Mouse (Mus musculus) kidney, postnatal 10 days (tissue): ENCODE results near the gene Afdn.
"Not testable (repeated sequence)": the region's sequence is repeated elsewhere in the genome, so short reads cannot be mapped to it uniquely, and the experiment has no call there.

ENCODE experiments used
- DNase-seq: peaks from one replicate; pipeline ENCODE4 v3.0.0; 2021; ENCODE audit warnings: mixed read lengths

The Afdn gene

GRCm38 (mm10) chr17:13883540-13883939 is 123.2 kb downstream of the Afdn start:
- DNase-seq, result no peak

- DNase-seq, result no peak
Observed at GRCm38 (mm10) chr17:13889818-13890434, 129.6 kb downstream of the Afdn start.

GRCm38 (mm10) chr17:13890932-13891331 is 130.6 kb downstream of the Afdn start:
- DNase-seq, result no peak

GRCm38 (mm10) chr17:13898838-13899237 is 138.5 kb downstream of the Afdn start:
- DNase-seq, result no peak

- no peak for DNase-seq
Observed at GRCm38 (mm10) chr17:13899241-13899640, 138.9 kb downstream of the Afdn start.

- no peak for DNase-seq
Observed at GRCm38 (mm10) chr17:13903793-13904192, 143.5 kb downstream of the Afdn start.

GRCm38 (mm10) chr17:13907082-13907481 is 146.7 kb downstream of the Afdn start:
- DNase-seq, result no peak

GRCm38 (mm10) chr17:13907681-13908080 is 147.3 kb downstream of the Afdn start:
- no peak for DNase-seq

- no peak for DNase-seq
Observed at GRCm38 (mm10) chr17:13913951-13914350, 153.6 kb downstream of the Afdn start.

- peak; percentile 72 for DNase-seq
Observed at GRCm38 (mm10) chr17:13914531-13914930, 154.2 kb downstream of the Afdn start.

- peak; percentile 31 for DNase-seq
Observed at GRCm38 (mm10) chr17:13920771-13921170, 160.4 kb downstream of the Afdn start.

- DNase-seq, result no peak
Observed at GRCm38 (mm10) chr17:13923418-13923817, 163.1 kb downstream of the Afdn start.

GRCm38 (mm10) chr17:13924588-13924987 is 164.2 kb downstream of the Afdn start:
- no peak for DNase-seq

- DNase-seq, result no peak
Observed at GRCm38 (mm10) chr17:13925931-13926330, 165.6 kb downstream of the Afdn start.

GRCm38 (mm10) chr17:13930421-13930820 is 170.1 kb downstream of the Afdn start:
- no peak for DNase-seq

GRCm38 (mm10) chr17:13935364-13935763 is 175.0 kb downstream of the Afdn start:
- DNase-seq, result peak; percentile 35

GRCm38 (mm10) chr17:13937787-13938186 is 177.4 kb downstream of the Afdn start:
- DNase-seq, result no peak

- peak; percentile 50 for DNase-seq
Observed at GRCm38 (mm10) chr17:13938652-13939051, 178.3 kb downstream of the Afdn start.

- DNase-seq, result not testable (repeated sequence)
Observed at GRCm38 (mm10) chr17:13939231-13939630, 178.9 kb downstream of the Afdn start.

- no peak for DNase-seq
Observed at GRCm38 (mm10) chr17:13940487-13940886, 180.1 kb downstream of the Afdn start.

GRCm38 (mm10) chr17:13948073-13948472 is 187.7 kb downstream of the Afdn start, which contains the start of gene Gm7168:
Gm7168 (plus strand) TSS chr17:13948373.
- DNase-seq, result not testable (repeated sequence)

GRCm38 (mm10) chr17:13951570-13951969 is 191.2 kb downstream of the Afdn start:
- not testable (repeated sequence) for DNase-seq
